ENCODE assay signal across 14 mouse cellular contexts in the genomic region with DNA sequence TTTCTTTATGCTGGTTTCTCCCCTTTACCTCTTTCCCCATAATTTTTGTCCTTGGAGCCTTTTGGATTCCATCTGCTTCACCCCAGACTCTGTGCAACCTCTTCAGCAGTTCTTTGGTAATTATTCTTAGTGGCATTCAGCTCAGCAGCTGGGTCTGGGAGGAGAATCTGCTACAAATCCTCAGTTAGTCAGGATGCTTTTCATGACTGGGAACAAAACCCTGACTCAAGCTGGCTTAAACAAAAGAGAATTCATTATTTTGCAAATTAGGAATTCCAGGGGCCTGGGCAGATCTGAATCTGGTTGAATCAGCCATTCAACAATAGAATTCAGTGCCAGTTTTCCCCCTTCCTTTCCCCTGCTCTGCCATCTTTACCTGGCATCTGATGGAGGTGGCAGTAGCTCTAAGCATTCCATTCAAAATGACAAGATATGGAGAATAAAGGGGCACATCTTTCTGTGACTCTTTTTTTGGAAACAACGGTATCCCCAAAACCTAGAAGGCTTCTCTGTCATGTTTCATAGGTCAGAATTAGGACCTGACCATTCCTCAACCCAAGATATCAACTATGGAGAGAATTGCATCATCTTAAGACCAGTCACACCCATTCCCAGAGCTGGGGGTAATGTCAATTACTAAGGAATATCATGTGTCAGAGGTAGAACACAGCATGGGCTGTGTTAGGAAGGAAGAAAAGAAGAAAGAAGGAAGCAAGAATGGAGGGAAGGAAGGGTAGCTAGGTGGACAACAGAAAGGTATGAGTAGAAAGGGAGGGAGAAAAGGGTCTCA.
DNase-seq lines count a peak whose midpoint lies in the region; ATAC-seq and TF ChIP-seq lines count a peak whose summit lies in the region.
"Had no signal": no experiment of that assay in that cellular context is flagged by ENCODE, and none has a peak within 500 bp of the region (broad histone marks: within the 10 kb centered on the region; RNA-seq: fewer than 3 reads in every experiment).

No protein-coding gene starts in this region.

- no peak overlapping the region for H3K27ac ChIP-seq in ES-E14 (ENCODE audit: insufficient read depth, low read depth, low read length, poor library complexity, severe bottlenecking)
- 0 out of 2 replicates have a peak overlapping the region, but pooled peaks have one; percentile 37 for H3K27ac ChIP-seq in forebrain, embryonic 11.5 days (ENCODE audit: low read depth, low read length)
- H3K27ac ChIP-seq: embryonic facial prominence, embryonic 13.5 days; gastrocnemius, adult 2 months; heart, embryonic 15.5 days had no signal

- in situ Hi-C loops in ES-E14 (cut with MboI; ENCODE audit: low sequenced_read_pairs in 2 of 2, unreplicated experiment in 2 of 2) = no loop called here

- no peak overlapping the region for H3K4me3 ChIP-seq in ES-E14 (ENCODE audit: insufficient read depth in 1 of 2, low read depth in 1 of 2, low read length in 2 of 2, poor library complexity in 1 of 2, severe bottlenecking in 1 of 2)
- H3K4me3 ChIP-seq in forebrain, embryonic 11.5 days (ENCODE audit: low read depth, low read length) = no peak overlapping the region
- H3K4me3 ChIP-seq: embryonic facial prominence, embryonic 13.5 days; gastrocnemius, adult 2 months; heart, embryonic 15.5 days; megakaryocyte, embryonic 14.5 days had no signal

- intact Hi-C loops in heart, postnatal 25 days (cut with DNase I) = no loop called here

- no peaks in the 10 kb centered on the region for H3K9me3 ChIP-seq in ES-E14 (ENCODE audit: control insufficient read depth, insufficient read depth, low read depth, low read length)
- H3K9me3 ChIP-seq in forebrain, embryonic 11.5 days (ENCODE audit: control insufficient read depth, low read length) = no peaks in the 10 kb centered on the region
- H3K9me3 ChIP-seq: heart, embryonic 15.5 days had no signal

- peak; percentile 27 for DNase-seq in layer of hippocampus, adult 11-12 months (ENCODE audit: low spot score)
- DNase-seq in layer of hippocampus, postnatal 10 days (ENCODE audit: low spot score in 2 of 2) = no peak
- peak; percentile 15 for DNase-seq in ES-E14 (ENCODE audit: low read depth, low spot score)
- DNase-seq in forebrain, embryonic 11.5 days (ENCODE audit: low spot score) = no peak
- peak; percentile 5 to 10 for DNase-seq in layer of hippocampus, postnatal 36 days
- no peak for DNase-seq in heart, postnatal 25 days (ENCODE audit: low spot score)
- DNase-seq in right cerebral cortex, postnatal 10 days (ENCODE audit: low spot score in 2 of 2) = no peak
- DNase-seq: cerebellum, adult 8-10 months; gastrocnemius, adult 2 months; kidney, postnatal 10 days; thymus, postnatal 25 days had no signal

- WGBS in forebrain, embryonic 11.5 days = 65% methylated on average over 1 of the region's 1 CpGs

- no peaks in the 10 kb centered on the region for H3K36me3 ChIP-seq in ES-E14 (ENCODE audit: control insufficient read depth, insufficient read depth, low read length, poor library complexity, severe bottlenecking)
- no peaks in the 10 kb centered on the region for H3K36me3 ChIP-seq in forebrain, embryonic 11.5 days (ENCODE audit: control insufficient read depth, insufficient read depth, low read length)
- H3K36me3 ChIP-seq: embryonic facial prominence, embryonic 13.5 days; heart, embryonic 15.5 days had no signal

- no peaks in the 10 kb centered on the region for H3K4me1 ChIP-seq in ES-E14 (ENCODE audit: control insufficient read depth in 2 of 2, insufficient read depth in 2 of 2, low read length in 2 of 2, poor library complexity in 1 of 2)
- peaks cover 1% of the 10 kb centered on the region; the same call in 1 of the 2 replicates for H3K4me1 ChIP-seq in forebrain, embryonic 11.5 days (replicated peaks; ENCODE audit: control insufficient read depth, insufficient read depth, low read length)
- H3K4me1 ChIP-seq: embryonic facial prominence, embryonic 13.5 days; heart, embryonic 15.5 days; megakaryocyte, embryonic 14.5 days had no signal

- no peak overlapping the region for H3K9ac ChIP-seq in ES-E14 (ENCODE audit: insufficient read depth, low read depth, low read length, poor library complexity, severe bottlenecking)
- no peak overlapping the region for H3K9ac ChIP-seq in forebrain, embryonic 11.5 days (ENCODE audit: low read length)
- H3K9ac ChIP-seq: embryonic facial prominence, embryonic 13.5 days; heart, embryonic 15.5 days had no signal

- ATAC-seq in forebrain, embryonic 11.5 days (replicated peaks; ENCODE audit: low FRiP score) = peak; percentile 36; the same call in 1 of the 2 replicates

- no peaks in the 10 kb centered on the region for H3K27me3 ChIP-seq in forebrain, embryonic 11.5 days (ENCODE audit: control insufficient read depth, insufficient read depth, low read length)
- H3K27me3 ChIP-seq: embryonic facial prominence, embryonic 13.5 days; heart, embryonic 15.5 days; megakaryocyte, embryonic 14.5 days had no signal

- H3K4me2 ChIP-seq in forebrain, embryonic 11.5 days (ENCODE audit: low read depth, low read length, severe bottlenecking) = no peak overlapping the region
- H3K4me2 ChIP-seq: embryonic facial prominence, embryonic 13.5 days; heart, embryonic 15.5 days had no signal

TF ChIP-seq in ES-E14, 5 proteins besides CTCF, POLR2A, EP300 and RAD21:
- TF ChIP-seq HCFC1 (IDR thresholded peaks at IDR 0.05; ENCODE audit: borderline replicate concordance, insufficient read depth, low read length) (no peak), ZNF384 (IDR thresholded peaks at IDR 0.05; ENCODE audit: low read depth, low read length) (no peak), CHD2 (IDR thresholded peaks at IDR 0.05; ENCODE audit: low read depth, low read length) (no peak), MAFK (IDR thresholded peaks at IDR 0.05; ENCODE audit: insufficient read depth, low read depth, low read length) (no peak)

Comparison
In these comparisons a context has a peak if more than half of its experiments do, and no peak if none do; other contexts are left out.
1. DNase-seq: peak in layer of hippocampus, adult 11-12 months (single experiment), ES-E14 (single experiment) and layer of hippocampus, postnatal 36 days (2 of 2); none in layer of hippocampus, postnatal 10 days (0 of 2), forebrain, embryonic 11.5 days (single experiment), heart, postnatal 25 days (single experiment) and right cerebral cortex, postnatal 10 days (0 of 2).